Mouse (Mus musculus): ENCODE data around the gene Bcdin3d. TPM values are rescaled to one million over a fixed set of nuclear protein-coding genes. Genes with fewer than 3 reads are reported as not detected.

Bcdin3d gene
- polyA plus RNA-seq, 1 experiment from 2014 or later: 19.4 TPM

- H3K9me3 ChIP-seq (replicated peaks): peaks cover 3% of the 10 kb centered on the region; the same call in 1 of the 2 replicates
- no peak overlapping the region for H3K4me3 ChIP-seq
- 95% methylated on average over 31 of the region's 31 CpGs for WGBS
- no peaks in the 10 kb centered on the region for H3K27me3 ChIP-seq (ENCODE audit: low read depth, poor library complexity, severe bottlenecking)
- no peak for DNase-seq (ENCODE audit: low spot score)
- H3K27ac ChIP-seq: no peak overlapping the region
- peaks cover 45% of the 10 kb centered on the region for H3K36me3 ChIP-seq
- peaks cover 14% of the 10 kb centered on the region for H3K4me1 ChIP-seq
Measured at GRCm38 (mm10) chr15:99470224-99470761, 4.2 kb downstream of the Bcdin3d start.

- H3K4me1 ChIP-seq: peaks cover 13% of the 10 kb centered on the region
- H3K36me3 ChIP-seq: peaks cover 45% of the 10 kb centered on the region
- no peaks in the 10 kb centered on the region for H3K27me3 ChIP-seq (ENCODE audit: low read depth, poor library complexity, severe bottlenecking)
- H3K27ac ChIP-seq: no peak overlapping the region
- peaks cover 3% of the 10 kb centered on the region; the same call in 1 of the 2 replicates for H3K9me3 ChIP-seq (replicated peaks)
- WGBS: 95% methylated on average over 4 of the region's 4 CpGs
- DNase-seq (ENCODE audit: low spot score): no peak
- no peak overlapping the region for H3K4me3 ChIP-seq
Measured at GRCm38 (mm10) chr15:99469736-99470135, 4.8 kb downstream of the Bcdin3d start.

- H3K36me3 ChIP-seq: peaks cover 45% of the 10 kb centered on the region
- H3K4me1 ChIP-seq: peaks cover 11% of the 10 kb centered on the region
- H3K27ac ChIP-seq: no peak overlapping the region
- peaks cover 3% of the 10 kb centered on the region; the same call in 1 of the 2 replicates for H3K9me3 ChIP-seq (replicated peaks)
- DNase-seq (ENCODE audit: low spot score): peak; percentile 64
- H3K27me3 ChIP-seq (ENCODE audit: low read depth, poor library complexity, severe bottlenecking): no peaks in the 10 kb centered on the region
- no peak overlapping the region for H3K4me3 ChIP-seq
- WGBS: 48% methylated on average over 3 of the region's 3 CpGs
Measured at GRCm38 (mm10) chr15:99469067-99469466, 5.5 kb downstream of the Bcdin3d start.

GRCm38 (mm10) chr15:99463194-99463593 is 11.3 kb downstream of the Bcdin3d start:
- DNase-seq (ENCODE audit: low spot score): no peak
- H3K27me3 ChIP-seq (ENCODE audit: low read depth, poor library complexity, severe bottlenecking): no peaks in the 10 kb centered on the region
- H3K27ac ChIP-seq: no peak overlapping the region
- H3K9me3 ChIP-seq (replicated peaks): no peaks in the 10 kb centered on the region
- WGBS: 80% methylated on average over 13 of the region's 13 CpGs
- no peak overlapping the region for H3K4me3 ChIP-seq
- H3K36me3 ChIP-seq: peaks cover 10% of the 10 kb centered on the region
- H3K4me1 ChIP-seq: peaks cover 9% of the 10 kb centered on the region

GRCm38 (mm10) chr15:99457606-99458401 is 16.7 kb downstream of the Bcdin3d start, which contains the start of gene Nckap5l:
Gene Nckap5l (minus strand): TSS chr15:99457748.
- Histone ChIP-seq H3K4me3 (peak within 1 kb of the TSS; percentile 85), H3K9me3 (replicated peaks) (no peaks in the 10 kb centered on the region), H3K36me3 (peaks cover 36% of the 10 kb centered on the region), H3K4me1 (peaks cover 43% of the 10 kb centered on the region), H3K27me3 (ENCODE audit: low read depth, poor library complexity, severe bottlenecking) (no peaks in the 10 kb centered on the region), H3K27ac (peak within 1 kb of the TSS; percentile 97)
- peak; percentile 98 for DNase-seq (ENCODE audit: low spot score)
- 1% methylated on average over 41 of the region's 45 CpGs for WGBS

GRCm38 (mm10) chr15:99456963-99457605 is 17.4 kb downstream of the Bcdin3d start:
- H3K4me3 ChIP-seq: peak overlapping the region; percentile 85
- DNase-seq (ENCODE audit: low spot score): peak; percentile 82
- peaks cover 43% of the 10 kb centered on the region for H3K36me3 ChIP-seq
- no peaks in the 10 kb centered on the region for H3K9me3 ChIP-seq (replicated peaks)
- H3K27ac ChIP-seq: peak overlapping the region; percentile 97
- no peaks in the 10 kb centered on the region for H3K27me3 ChIP-seq (ENCODE audit: low read depth, poor library complexity, severe bottlenecking)
- WGBS: 1% methylated on average over 43 of the region's 43 CpGs
- H3K4me1 ChIP-seq: peaks cover 45% of the 10 kb centered on the region

GRCm38 (mm10) chr15:99456338-99456962 is 18.1 kb downstream of the Bcdin3d start:
- peak overlapping the region; percentile 85 for H3K4me3 ChIP-seq
- H3K4me1 ChIP-seq: peaks cover 45% of the 10 kb centered on the region
- DNase-seq (ENCODE audit: low spot score): peak; percentile 30
- no peaks in the 10 kb centered on the region for H3K27me3 ChIP-seq (ENCODE audit: low read depth, poor library complexity, severe bottlenecking)
- H3K27ac ChIP-seq: peak overlapping the region; percentile 97
- no peaks in the 10 kb centered on the region for H3K9me3 ChIP-seq (replicated peaks)
- WGBS: 26% methylated on average over 7 of the region's 7 CpGs
- peaks cover 50% of the 10 kb centered on the region for H3K36me3 ChIP-seq

- H3K36me3 ChIP-seq: peaks cover 59% of the 10 kb centered on the region
- peak overlapping the region; percentile 97; the same call in 1 of the 2 replicates for H3K27ac ChIP-seq
- WGBS: 89% methylated on average over 3 of the region's 3 CpGs
- peak; percentile 25 for DNase-seq (ENCODE audit: low spot score)
- no peaks in the 10 kb centered on the region for H3K27me3 ChIP-seq (ENCODE audit: low read depth, poor library complexity, severe bottlenecking)
- H3K4me3 ChIP-seq: 0 out of 2 replicates have a peak overlapping the region, but pooled peaks have one; percentile 85
- H3K9me3 ChIP-seq (replicated peaks): no peaks in the 10 kb centered on the region
- peaks cover 45% of the 10 kb centered on the region for H3K4me1 ChIP-seq
Measured at GRCm38 (mm10) chr15:99455415-99455814, 19.1 kb downstream of the Bcdin3d start.

- peaks cover 65% of the 10 kb centered on the region for H3K36me3 ChIP-seq
- peak overlapping the region; percentile 6; the same call in 1 of the 2 replicates for H3K4me3 ChIP-seq
- peaks cover 49% of the 10 kb centered on the region for H3K4me1 ChIP-seq
- no peaks in the 10 kb centered on the region for H3K9me3 ChIP-seq (replicated peaks)
- no peaks in the 10 kb centered on the region for H3K27me3 ChIP-seq (ENCODE audit: low read depth, poor library complexity, severe bottlenecking)
- H3K27ac ChIP-seq: peak overlapping the region; percentile 17; the same call in 1 of the 2 replicates
- DNase-seq (ENCODE audit: low spot score): no peak
- WGBS: 84% methylated on average over 7 of the region's 7 CpGs
Measured at GRCm38 (mm10) chr15:99454585-99455279, 19.8 kb downstream of the Bcdin3d start.

- WGBS: 75% methylated on average over 11 of the region's 11 CpGs
- DNase-seq (ENCODE audit: low spot score): no peak
- peaks cover 50% of the 10 kb centered on the region for H3K4me1 ChIP-seq
- no peaks in the 10 kb centered on the region for H3K9me3 ChIP-seq (replicated peaks)
- no peak overlapping the region for H3K4me3 ChIP-seq
- no peak overlapping the region for H3K27ac ChIP-seq
- H3K36me3 ChIP-seq: peaks cover 77% of the 10 kb centered on the region
- H3K27me3 ChIP-seq (ENCODE audit: low read depth, poor library complexity, severe bottlenecking): no peaks in the 10 kb centered on the region
Measured at GRCm38 (mm10) chr15:99453153-99453900, 21.2 kb downstream of the Bcdin3d start.

GRCm38 (mm10) chr15:99449751-99450280 is 24.7 kb downstream of the Bcdin3d start:
- Histone ChIP-seq H3K36me3 (peaks cover 90% of the 10 kb centered on the region), H3K4me1 (peaks cover 21% of the 10 kb centered on the region), H3K9me3 (replicated peaks) (no peaks in the 10 kb centered on the region), H3K27ac (peak overlapping the region; percentile 64; the same call in 1 of the 2 replicates), H3K4me3 (no peak overlapping the region), H3K27me3 (ENCODE audit: low read depth, poor library complexity, severe bottlenecking) (no peaks in the 10 kb centered on the region)
- WGBS: 85% methylated on average over 8 of the region's 8 CpGs
- DNase-seq (ENCODE audit: low spot score): no peak

Data from limb, embryonic 10.5 days (tissue).